Comparison of ENCODE assay signal across 9 mouse cellular contexts in the genomic region with DNA sequence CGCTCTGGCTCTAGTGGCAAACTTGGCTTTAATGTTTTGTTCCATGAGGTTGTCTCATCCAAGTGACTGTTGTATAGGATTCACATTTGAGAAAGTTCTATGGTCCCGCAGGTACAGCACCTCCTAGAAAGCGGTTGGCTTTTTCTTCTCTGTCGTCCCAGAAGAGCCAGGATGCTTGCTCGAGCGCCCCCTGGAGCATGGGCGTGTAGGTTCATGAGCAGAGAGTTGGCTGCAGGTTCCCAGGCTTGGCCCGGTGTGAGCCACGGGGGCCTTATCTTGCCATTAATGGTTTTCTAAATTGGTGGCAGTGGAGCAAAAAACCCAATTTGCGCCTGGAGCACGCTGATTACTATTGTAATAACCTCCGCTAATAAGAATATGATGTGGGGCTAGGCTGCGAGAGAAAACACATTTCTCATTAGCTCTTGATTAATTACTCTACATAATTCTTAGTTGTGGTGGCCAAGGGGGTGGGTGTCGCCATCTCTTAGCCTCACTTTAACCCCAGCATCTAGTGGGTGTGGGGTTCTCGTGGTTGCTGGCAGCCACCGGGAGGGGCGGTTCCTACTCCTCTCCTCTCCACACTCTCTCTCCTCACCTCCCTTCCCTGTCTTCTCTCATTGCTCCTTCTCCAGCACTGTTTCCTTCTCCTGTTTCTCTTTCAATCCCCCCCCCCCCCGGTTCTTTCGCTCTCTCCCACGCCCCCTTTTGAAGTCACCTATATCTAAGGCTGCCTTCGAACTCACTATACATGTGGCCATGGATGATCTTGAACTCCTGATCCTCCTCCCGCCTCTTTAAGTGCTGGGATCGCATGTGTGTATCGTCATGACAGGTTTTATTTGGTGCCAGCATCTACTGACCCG. TPM values are rescaled to one million over a fixed set of nuclear protein-coding genes. Genes with fewer than 3 reads are reported as not detected.
DNase-seq lines count a peak whose midpoint lies in the region; ATAC-seq and TF ChIP-seq lines count a peak whose summit lies in the region.
"Had no signal": no experiment of that assay in that cellular context is flagged by ENCODE, and none has a peak within 500 bp of the region (broad histone marks: within the 10 kb centered on the region; RNA-seq: fewer than 3 reads in every experiment).

No protein-coding gene starts in this region.

- no peaks in the 10 kb centered on the region for H3K27me3 ChIP-seq in neural tube, embryonic 11.5 days (ENCODE audit: control insufficient read depth, insufficient read depth, low read length)
- H3K27me3 ChIP-seq in hindbrain, postnatal 0 days (ENCODE audit: insufficient read depth, low read length), result no peaks in the 10 kb centered on the region
- no peaks in the 10 kb centered on the region for H3K27me3 ChIP-seq in midbrain, embryonic 16.5 days (ENCODE audit: control insufficient read depth, insufficient read depth, low read depth, low read length)
- H3K27me3 ChIP-seq in kidney, adult 2 months (replicated peaks; ENCODE audit: control insufficient read depth, insufficient read depth, low read length), result no peaks in the 10 kb centered on the region

- no peaks in the 10 kb centered on the region for H3K9me3 ChIP-seq in neural tube, embryonic 11.5 days (ENCODE audit: control insufficient read depth, low read length)
- H3K9me3 ChIP-seq in hindbrain, postnatal 0 days (ENCODE audit: low read length), result no peaks in the 10 kb centered on the region
- no peaks in the 10 kb centered on the region for H3K9me3 ChIP-seq in midbrain, embryonic 16.5 days (replicated peaks; ENCODE audit: control insufficient read depth, low read length, poor library complexity, severe bottlenecking)

- peak; percentile 45 for TF ChIP-seq CTCF in hindbrain, postnatal 0 days (IDR thresholded peaks at IDR 0.05; ENCODE audit: low read depth)
- no peak for TF ChIP-seq CTCF in kidney, adult 2 months (conservative IDR thresholded peaks at IDR 0.05; ENCODE audit: insufficient read depth, insufficient read length, low read depth, low read length)

- 54% methylated on average over 25 of the region's 25 CpGs for WGBS in neural tube, embryonic 11.5 days
- WGBS in hindbrain, postnatal 0 days, result 46% methylated on average over 25 of the region's 25 CpGs
- WGBS in midbrain, embryonic 16.5 days, result 53% methylated on average over 25 of the region's 25 CpGs
- 78% methylated on average over 25 of the region's 25 CpGs for WGBS in kidney, adult 2 months

- peak overlapping the region; percentile 43; the same call in 1 of the 2 replicates for H3K4me2 ChIP-seq in neural tube, embryonic 11.5 days (ENCODE audit: low read depth)
- H3K4me2 ChIP-seq in hindbrain, postnatal 0 days (ENCODE audit: low read depth, low read length), result peak overlapping the region; percentile 47
- H3K4me2 ChIP-seq in midbrain, embryonic 16.5 days (ENCODE audit: low read length), result peak overlapping the region; percentile 38; the same call in 1 of the 2 replicates

- no peak for TF ChIP-seq POLR2A in kidney, adult 2 months (IDR thresholded peaks at IDR 0.05; ENCODE audit: low read depth, low read length)

- H3K9ac ChIP-seq in neural tube, embryonic 11.5 days (ENCODE audit: low read length), result peak overlapping the region; percentile 55
- H3K9ac ChIP-seq in hindbrain, postnatal 0 days (replicated peaks; ENCODE audit: low read length), result peak overlapping the region; percentile 39; the same call in 1 of the 2 replicates
- H3K9ac ChIP-seq in midbrain, embryonic 16.5 days (ENCODE audit: low read depth, low read length), result peak overlapping the region; percentile 62

- peaks cover 9% of the 10 kb centered on the region for H3K4me1 ChIP-seq in neural tube, embryonic 11.5 days (ENCODE audit: control insufficient read depth, insufficient read depth, low read length)
- H3K4me1 ChIP-seq in hindbrain, postnatal 0 days (ENCODE audit: insufficient read depth, low read length), result peaks cover 12% of the 10 kb centered on the region; the same call in 1 of the 2 replicates
- peaks cover 15% of the 10 kb centered on the region for H3K4me1 ChIP-seq in midbrain, embryonic 16.5 days (ENCODE audit: control insufficient read depth, insufficient read depth, low read length)
- H3K4me1 ChIP-seq in kidney, adult 2 months (ENCODE audit: control insufficient read depth, insufficient read depth, low read length), result no peaks in the 10 kb centered on the region

- H3K36me3 ChIP-seq in neural tube, embryonic 11.5 days (ENCODE audit: control insufficient read depth, insufficient read depth, low read length), result no peaks in the 10 kb centered on the region
- no peaks in the 10 kb centered on the region for H3K36me3 ChIP-seq in hindbrain, postnatal 0 days (ENCODE audit: insufficient read depth, low read length)
- no peaks in the 10 kb centered on the region for H3K36me3 ChIP-seq in midbrain, embryonic 16.5 days (ENCODE audit: control insufficient read depth, insufficient read depth, low read length)
- H3K36me3 ChIP-seq in kidney, adult 2 months (ENCODE audit: control insufficient read depth, insufficient read depth, low read length), result no peaks in the 10 kb centered on the region

- DNase-seq in neural tube, embryonic 11.5 days (ENCODE audit: low spot score), result peak; percentile 52
- no peak for DNase-seq in neural tube, embryonic 10.5 days (ENCODE audit: extremely low spot score, low spot score)
- DNase-seq in embryo, embryonic 10.5 days (ENCODE audit: low spot score), result peak; percentile 45
- no peak for DNase-seq in hindbrain, postnatal 0 days (ENCODE audit: low spot score)
- no peak for DNase-seq in kidney, adult 2 months
- DNase-seq in adrenal gland, adult 8-10 months, result no peak
- no peak for DNase-seq in gastrocnemius, adult 8-10 months (ENCODE audit: low spot score in 2 of 2)

- peak; percentile 29; the same call in 1 of the 2 replicates for ATAC-seq in neural tube, embryonic 11.5 days (ENCODE audit: insufficient read depth, low FRiP score, low TSS enrichment)
- no peak; the same call in 1 of the 2 replicates for ATAC-seq in hindbrain, postnatal 0 days
- ATAC-seq in midbrain, embryonic 16.5 days, result 0 out of 2 replicates have a peak, but pooled peaks have one; percentile 11

- H3K4me3 ChIP-seq in neural tube, embryonic 11.5 days (ENCODE audit: low read depth, low read length), result no peak overlapping the region
- no peak overlapping the region for H3K4me3 ChIP-seq in hindbrain, postnatal 0 days (ENCODE audit: low read length)
- H3K4me3 ChIP-seq in midbrain, embryonic 16.5 days (ENCODE audit: low read depth, low read length), result no peak overlapping the region
- H3K4me3 ChIP-seq in kidney, adult 2 months (ENCODE audit: insufficient read depth, low read depth, low read length), result no peak overlapping the region

- H3K27ac ChIP-seq in neural tube, embryonic 11.5 days (ENCODE audit: low read depth, low read length), result peak overlapping the region; percentile 93
- peak overlapping the region; percentile 80 for H3K27ac ChIP-seq in hindbrain, postnatal 0 days
- H3K27ac ChIP-seq in midbrain, embryonic 16.5 days (ENCODE audit: low read length), result peak overlapping the region; percentile 51
- H3K27ac ChIP-seq in kidney, adult 2 months (ENCODE audit: insufficient read depth, low read depth, low read length), result no peak overlapping the region

RNA-seq across cellular contexts. Expression of a gene that starts 8.2 kb away (rescaled TPM):
- not detected in 2 replicates for polyA plus RNA-seq in neural tube, embryonic 11.5 days (2014; fragmentation: Nextera tagmentation; extraction: Ambion mirVana)
- total RNA-seq in hindbrain, postnatal 0 days (2014; rRNA removed), result 0.07 TPM in 1 of 2 replicates, not detected in the other
- not detected in 2 replicates for polyA plus RNA-seq in hindbrain, postnatal 0 days (2015; fragmentation: Nextera tagmentation; extraction: Ambion mirVana)
- polyA plus RNA-seq in midbrain, embryonic 16.5 days (2015; fragmentation: Nextera tagmentation; extraction: Ambion mirVana), result not detected in 2 replicates
- polyA plus RNA-seq in kidney, adult 2 months (2012; rRNA removed), result not detected in 2 replicates
- total RNA-seq in adrenal gland, adult 8-10 months (2022), result not detected
- total RNA-seq in gastrocnemius, adult 8-10 months (2022), result not detected
- polyA plus RNA-seq: erythroblast, embryonic 14.5 days had no signal

RNA-seq across cellular contexts. Expression of a gene that starts 45.1 kb away (rescaled TPM):
- polyA plus RNA-seq in neural tube, embryonic 11.5 days (2014; fragmentation: Nextera tagmentation; extraction: Ambion mirVana), result 26.4 and 28.5 TPM in 2 replicates
- 12.6 and 16.4 TPM in 2 replicates for total RNA-seq in hindbrain, postnatal 0 days (2014; rRNA removed)
- 11.8 and 12.3 TPM in 2 replicates for polyA plus RNA-seq in hindbrain, postnatal 0 days (2015; fragmentation: Nextera tagmentation; extraction: Ambion mirVana)
- polyA plus RNA-seq in midbrain, embryonic 16.5 days (2015; fragmentation: Nextera tagmentation; extraction: Ambion mirVana), result 17.3 and 17.6 TPM in 2 replicates
- 7.1 and 7.8 TPM in 2 replicates for polyA plus RNA-seq in kidney, adult 2 months (2012; rRNA removed)
- 10 to 100 TPM; 10.4 to 14.9 (median 10.7) TPM for total RNA-seq in adrenal gland, adult 8-10 months (2022)
- 10 to 100 TPM in 2 of 4 experiments, 1 to 10 TPM in 2; 6.3 to 13.7 (median 10.1) TPM for total RNA-seq in gastrocnemius, adult 8-10 months (2022)

RNA-seq across cellular contexts. Expression of a gene that starts 55.1 kb away (rescaled TPM):
- polyA plus RNA-seq in neural tube, embryonic 11.5 days (2014; fragmentation: Nextera tagmentation; extraction: Ambion mirVana), result 60.3 and 67.6 TPM in 2 replicates
- 20.0 and 43.1 TPM in 2 replicates for total RNA-seq in hindbrain, postnatal 0 days (2014; rRNA removed)
- polyA plus RNA-seq in hindbrain, postnatal 0 days (2015; fragmentation: Nextera tagmentation; extraction: Ambion mirVana), result 45.7 and 47.3 TPM in 2 replicates
- 58.7 and 63.4 TPM in 2 replicates for polyA plus RNA-seq in midbrain, embryonic 16.5 days (2015; fragmentation: Nextera tagmentation; extraction: Ambion mirVana)
- polyA plus RNA-seq in kidney, adult 2 months (2012; rRNA removed), result 16.6 and 19.3 TPM in 2 replicates
- total RNA-seq in adrenal gland, adult 8-10 months (2022), result 10 to 100 TPM; 42.2 to 44.5 (median 42.9) TPM
- total RNA-seq in gastrocnemius, adult 8-10 months (2022), result 10 to 100 TPM; 21.8 to 32.3 (median 26.9) TPM

RNA-seq across cellular contexts. Expression of a gene that starts 59.5 kb away (rescaled TPM):
- polyA plus RNA-seq in neural tube, embryonic 11.5 days (2014; fragmentation: Nextera tagmentation; extraction: Ambion mirVana), result not detected in 2 replicates
- 0.21 and 1.2 TPM in 2 replicates for total RNA-seq in hindbrain, postnatal 0 days (2014; rRNA removed)
- polyA plus RNA-seq in hindbrain, postnatal 0 days (2015; fragmentation: Nextera tagmentation; extraction: Ambion mirVana), result not detected in 2 replicates
- not detected in 2 replicates for polyA plus RNA-seq in midbrain, embryonic 16.5 days (2015; fragmentation: Nextera tagmentation; extraction: Ambion mirVana)
- 0.16 TPM in 1 of 2 replicates, not detected in the other for polyA plus RNA-seq in kidney, adult 2 months (2012; rRNA removed)
- under 1 TPM in 2 of 4 experiments, not detected in 2; 0.10 to 0.41 TPM for total RNA-seq in adrenal gland, adult 8-10 months (2022)
- under 1 TPM in 1 of 4 experiments, not detected in 3; 0.27 TPM for total RNA-seq in gastrocnemius, adult 8-10 months (2022)
- polyA plus RNA-seq: erythroblast, embryonic 14.5 days had no signal

Comparison
In these comparisons a context has a peak if more than half of its experiments do, and no peak if none do; other contexts are left out.
1. DNase-seq: peak in neural tube, embryonic 11.5 days (single experiment) and embryo, embryonic 10.5 days (single experiment); none in neural tube, embryonic 10.5 days (single experiment), hindbrain, postnatal 0 days (single experiment), kidney, adult 2 months (single experiment), adrenal gland, adult 8-10 months (single experiment) and gastrocnemius, adult 8-10 months (0 of 2).
2. Peak in every context shown above with its lines, with median percentiles within 50 percentile points of each other: H3K4me2 ChIP-seq and H3K9ac ChIP-seq.